Mouse (Mus musculus): ENCODE results near the gene Irx2.

Irx2 gene

DNA sequence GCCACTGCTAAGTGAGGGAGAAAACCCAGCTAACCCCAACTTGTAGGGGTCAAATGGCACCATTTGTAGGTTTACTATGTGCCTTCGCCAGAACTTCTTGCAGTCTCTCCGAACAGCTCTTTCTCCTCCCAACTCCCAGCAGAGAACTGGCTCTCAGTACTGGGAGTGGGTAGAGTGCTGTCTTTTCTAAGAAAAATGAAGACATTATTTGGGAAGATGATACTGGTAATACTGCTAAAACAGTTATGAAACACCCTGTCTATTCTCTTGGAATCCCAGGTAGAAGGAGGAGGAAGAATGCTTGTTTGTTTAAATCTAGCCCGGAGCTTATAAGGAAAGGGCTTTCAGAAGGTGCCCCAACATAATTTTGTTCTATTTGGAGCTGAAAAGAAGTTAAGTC, 8.9 kb downstream of the Irx2 start:
- no peak for DNase-seq

DNA sequence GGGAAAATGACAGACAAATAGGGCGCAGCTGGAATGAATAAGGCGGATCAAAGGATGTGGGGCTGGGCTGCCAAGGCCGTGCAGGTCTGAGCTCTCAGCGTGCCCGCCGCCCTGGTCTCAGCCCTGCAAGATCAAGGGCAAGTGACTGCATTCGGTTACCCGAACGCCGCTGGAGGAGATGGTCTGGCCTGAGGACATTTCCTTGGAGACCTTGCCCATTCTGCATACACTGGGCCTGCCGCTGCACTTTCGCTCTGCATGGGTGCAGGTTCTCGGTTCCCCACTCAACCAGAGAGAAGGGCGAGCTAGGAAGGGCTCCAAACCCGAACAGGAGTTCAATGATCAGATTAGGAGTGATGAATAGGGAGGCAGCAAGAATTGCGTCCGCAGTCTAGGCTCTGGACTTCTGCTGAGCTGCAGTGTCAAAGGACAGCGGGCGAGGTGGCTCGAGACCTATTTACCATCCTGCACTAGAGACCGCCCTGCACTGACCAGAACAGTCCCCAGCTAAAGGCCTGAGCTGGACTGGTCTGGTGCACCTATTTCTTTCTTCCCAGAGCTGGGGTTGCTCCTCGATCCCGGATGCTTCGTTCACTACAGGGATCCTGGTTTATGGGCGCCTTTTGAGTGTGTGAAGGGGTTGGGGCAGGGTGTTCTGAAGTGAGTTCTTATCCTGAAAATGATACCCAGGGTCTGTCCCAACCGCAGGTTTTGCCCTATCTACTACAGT, 9.9 kb downstream of the Irx2 start:
- no peak for DNase-seq

DNA sequence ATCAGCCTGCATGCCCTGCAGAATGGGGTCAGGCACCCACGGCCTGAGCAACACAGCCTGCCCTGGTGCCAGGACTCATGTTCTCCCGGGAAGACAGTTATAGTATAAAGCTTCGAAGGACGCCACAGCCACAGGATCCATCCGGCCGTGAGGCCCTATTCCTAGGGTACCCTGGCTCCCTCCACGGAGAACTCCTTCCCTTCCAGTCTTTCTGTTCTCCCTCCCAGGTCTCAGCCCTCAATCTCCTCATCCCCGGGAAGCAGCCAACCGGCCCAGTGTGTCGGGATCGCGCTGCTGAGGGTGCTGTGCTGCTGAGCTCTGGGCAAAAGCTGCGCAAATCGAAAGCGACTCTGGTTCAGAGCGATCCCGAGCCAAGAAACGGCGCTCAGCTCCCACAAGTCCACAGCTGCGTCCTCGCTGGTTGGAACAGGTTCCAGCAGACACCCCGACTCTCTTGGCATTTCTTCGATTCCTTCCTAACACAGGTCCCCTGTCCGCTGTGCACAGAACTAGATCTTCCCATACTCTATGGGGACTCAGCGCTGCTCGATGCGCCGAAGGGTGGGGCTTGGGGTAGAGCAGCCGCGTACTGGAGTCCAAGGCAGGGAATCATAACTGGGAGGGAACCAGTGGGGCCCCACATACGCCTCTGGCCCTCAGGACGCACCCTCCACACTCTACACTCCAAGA, 11.0 kb downstream of the Irx2 start:
- no peak for DNase-seq

DNA sequence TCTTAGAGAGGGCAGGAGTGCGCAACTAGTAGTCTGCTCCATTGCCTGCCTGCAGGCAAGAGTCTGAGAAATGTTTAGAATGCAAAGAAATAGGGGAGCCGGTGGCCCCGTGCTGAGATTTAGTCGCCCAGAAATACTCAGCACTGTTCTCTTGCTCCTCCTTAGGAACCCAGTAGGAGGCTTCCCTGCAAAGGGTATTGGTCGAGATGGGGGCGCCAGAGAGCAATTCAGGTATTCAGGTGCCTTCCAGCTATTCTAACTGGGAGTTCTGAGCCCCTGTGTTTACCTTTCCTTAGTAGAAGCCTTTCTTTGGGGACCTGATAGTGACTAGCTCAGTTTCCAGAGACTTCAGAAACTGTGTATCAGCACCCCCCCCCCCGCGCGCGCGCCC, 11.5 kb downstream of the Irx2 start:
- no peak for DNase-seq

DNA sequence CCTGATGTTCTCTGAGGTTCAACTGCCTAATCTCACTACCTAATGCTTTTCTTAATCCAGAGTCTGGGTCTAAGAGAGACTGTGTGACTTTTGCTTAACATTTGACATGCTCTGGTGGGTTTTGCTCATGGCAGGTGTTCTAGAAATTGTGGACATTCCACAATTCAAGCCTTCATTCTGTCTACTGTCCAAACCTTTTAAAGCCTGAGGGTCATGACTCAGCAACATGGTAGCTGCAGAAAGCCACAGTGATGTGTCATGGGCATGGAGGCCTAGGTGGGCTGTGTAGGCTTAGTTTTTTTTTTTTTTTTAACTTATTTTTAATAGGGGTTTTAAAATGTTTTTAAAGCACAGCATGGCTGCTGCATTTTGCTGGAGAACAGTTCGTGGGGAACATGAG, 27.8 kb downstream of the Irx2 start:
- no peak for DNase-seq

DNA sequence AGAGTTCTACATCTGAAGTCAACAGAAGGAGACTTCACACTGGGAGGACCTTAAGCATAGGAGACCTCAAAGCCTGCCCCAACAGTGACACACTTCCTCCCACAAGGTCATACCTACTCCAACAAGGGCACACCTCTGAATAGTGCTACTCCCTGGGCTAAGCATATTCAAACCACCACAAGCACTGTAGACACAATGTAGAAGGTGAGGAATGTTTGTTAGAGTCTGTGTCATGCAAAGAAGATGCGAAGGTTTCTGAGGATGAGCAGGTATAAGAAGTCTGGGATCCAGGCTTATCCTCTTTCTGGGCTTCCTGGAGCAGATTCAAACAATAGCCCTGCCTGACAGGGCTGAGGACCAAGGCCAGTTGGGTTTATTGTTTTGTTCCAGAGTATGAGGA, 47.2 kb downstream of the Irx2 start:
- no peak for DNase-seq
